Mouse (Mus musculus) liver, adult 2 months (tissue): Measurements from ENCODE around the gene Slc16a14. TPM values are rescaled to one million over a fixed set of nuclear protein-coding genes. Genes with fewer than 3 reads are reported as not detected.

Experiments used
- DNase-seq: peaks from one replicate; pipeline ENCODE4 v3.0.0-alpha.2; 2011; ENCODE audit warnings: low read depth, low spot score; ENCODE audit errors: extremely low read depth
- H3K27ac ChIP-seq: fragments of 200-500 bp; replicated peaks from 2 replicates; pipeline ENCODE4 v1.5.1; 2012; ENCODE audit warnings: low read depth, mild to moderate bottlenecking, control low read depth, inconsistent platforms, low read length; ENCODE audit not compliant: insufficient read depth
- H3K27me3 ChIP-seq: fragments of 200-500 bp; 2 replicates; pipeline ENCODE4 v1.6.1; 2012; ENCODE audit warnings: mild to moderate bottlenecking, moderate library complexity, low read length, inconsistent platforms; ENCODE audit not compliant: control insufficient read depth, insufficient read depth
- H3K36me3 ChIP-seq: fragments of 200-500 bp; 2 replicates; pipeline ENCODE4 v1.6.1; 2012; ENCODE audit warnings: low read length, inconsistent platforms; ENCODE audit not compliant: control insufficient read depth, insufficient read depth
- H3K4me1 ChIP-seq: fragments of 200-500 bp; 2 replicates; pipeline ENCODE4 v1.6.1; 2011; ENCODE audit warnings: low read length; ENCODE audit not compliant: control insufficient read depth, insufficient read depth
- H3K4me3 ChIP-seq: fragments of 200-500 bp; 2 replicates; pipeline ENCODE4 v1.5.1; 2011; ENCODE audit warnings: low read depth, mild to moderate bottlenecking, control low read depth, low read length, moderate library complexity; ENCODE audit not compliant: insufficient read depth
- H3K79me2 ChIP-seq: fragments of 200-500 bp; 2 replicates; pipeline ENCODE4 v1.6.1; 2012; ENCODE audit warnings: inconsistent platforms, mild to moderate bottlenecking, low read length, moderate library complexity; ENCODE audit not compliant: control insufficient read depth, insufficient read depth
- H3K9ac ChIP-seq: fragments of 200-500 bp; 2 replicates; pipeline ENCODE4 v1.6.1; 2012; ENCODE audit warnings: low read depth, mild to moderate bottlenecking, control low read depth, inconsistent platforms, low read length
- CTCF ChIP-seq: fragments of 200-500 bp; IDR thresholded peaks from 2 replicates; pipeline ENCODE4 v1.5.1; 2011; ENCODE audit warnings: low read depth, low read length, control low read depth
- POLR2A ChIP-seq: fragments of 200-500 bp; IDR thresholded peaks from 2 replicates; pipeline ENCODE4 v1.6.1; 2011; ENCODE audit warnings: low read length, control low read depth; ENCODE audit not compliant: insufficient read depth; ENCODE audit errors: extremely low read depth
- WGBS: fragments of 180-500 bp; shearing (Covaris S2); methylation state at CpG from one replicate; pipeline ENCODE4 v1.1.7; 2018; 5-methylcytosine and 5-hydroxymethylcytosine counted together
- polyA plus RNA-seq: library from polyadenylated mRNA; depleted of rRNA; stranded (reverse); fragments of >200 nt; gene quantifications from 2 replicates; pipeline ENCODE4 v1.2.3, GENCODE M21; 2012
- total RNA-seq: library from RNA; depleted of rRNA; stranded (reverse); fragments of >200 nt; gene quantifications from 2 replicates; pipeline ENCODE4 v1.2.3, GENCODE M21; 2014

The Slc16a14 gene
- total and polyA plus RNA-seq, 2 experiments: not detected

DNA sequence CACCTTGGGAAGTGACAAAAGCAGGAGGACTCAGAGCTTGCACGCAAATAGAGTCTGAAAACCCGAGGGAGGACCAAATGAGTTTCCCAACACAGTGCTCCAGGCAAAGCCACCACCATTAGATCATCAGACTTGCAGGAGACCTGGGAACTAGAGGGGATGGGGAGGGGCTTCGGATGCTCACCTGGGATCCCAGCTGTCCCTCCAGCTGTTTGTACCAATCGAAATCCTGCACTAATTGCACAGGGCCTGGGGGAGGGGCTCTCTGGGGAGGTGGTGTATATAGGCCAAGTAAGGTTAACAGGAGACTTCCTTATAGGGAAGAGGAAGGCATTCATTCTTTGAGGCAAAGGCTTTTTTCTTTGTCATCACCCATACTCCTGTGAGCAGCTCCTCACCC, 66.1 kb downstream of the Slc16a14 start:
- TF ChIP-seq POLR2A (no peak), CTCF (no peak)
- Histone ChIP-seq H3K27ac (no peak overlapping the region), H3K9ac (no peak overlapping the region), H3K36me3 (no peaks in the 10 kb centered on the region), H3K27me3 (no peaks in the 10 kb centered on the region), H3K4me1 (peaks cover 13% of the 10 kb centered on the region), H3K4me3 (no peak overlapping the region), H3K79me2 (no peaks in the 10 kb centered on the region)
- DNase-seq: no peak
- WGBS: 78% methylated on average over 4 of the region's 4 CpGs

DNA sequence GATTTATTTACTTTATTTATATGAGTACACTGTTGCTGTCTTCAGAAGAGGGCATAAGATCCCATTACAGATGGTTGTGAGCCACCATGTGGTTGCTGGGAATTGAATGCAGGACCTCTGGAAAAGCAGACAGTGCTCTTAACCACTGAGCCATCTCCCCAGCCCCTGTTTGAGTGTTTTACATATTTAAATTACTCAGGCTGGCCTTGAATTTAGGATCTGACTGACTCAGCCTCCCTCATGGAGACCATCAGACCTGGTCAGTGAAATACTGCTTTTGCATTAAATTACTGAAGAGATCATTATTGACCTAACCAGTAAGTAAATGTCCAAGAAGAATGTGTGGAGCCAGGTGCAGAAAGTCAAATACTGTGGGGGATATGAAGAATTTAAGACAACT, 66.6 kb downstream of the Slc16a14 start:
- H3K4me1 ChIP-seq: peaks cover 13% of the 10 kb centered on the region
- H3K9ac ChIP-seq: no peak overlapping the region
- no peaks in the 10 kb centered on the region for H3K79me2 ChIP-seq
- H3K27me3 ChIP-seq: no peaks in the 10 kb centered on the region
- no peaks in the 10 kb centered on the region for H3K36me3 ChIP-seq
- no peak overlapping the region for H3K27ac ChIP-seq
- no peak overlapping the region for H3K4me3 ChIP-seq
- no peak for DNase-seq
- no peak for TF ChIP-seq POLR2A
- no peak for TF ChIP-seq CTCF

DNA sequence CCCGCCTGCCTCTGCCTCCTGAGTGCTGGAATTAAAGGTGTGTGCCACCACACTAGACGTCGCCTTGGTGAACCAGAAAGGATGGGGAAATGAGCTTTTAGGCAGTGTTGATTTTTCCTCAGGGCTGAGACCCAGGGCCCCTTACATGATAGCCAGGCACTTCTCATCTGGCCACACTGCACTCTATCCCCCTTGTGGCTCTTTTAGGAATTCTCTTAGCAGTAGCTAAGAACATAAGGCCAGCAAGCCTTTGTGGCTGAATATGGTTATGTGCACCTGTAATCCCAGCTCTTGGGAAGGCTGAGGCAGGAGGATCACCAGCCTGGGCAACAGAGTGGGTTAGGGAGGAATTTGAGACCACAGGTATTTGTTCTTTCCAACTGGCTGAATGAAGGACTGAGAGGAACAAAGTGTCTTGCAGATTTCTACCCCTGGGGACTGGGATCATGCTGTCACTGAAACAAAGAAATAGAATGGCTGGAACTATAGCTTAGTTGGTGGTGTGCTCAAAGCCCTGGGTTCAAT, 68.2 kb downstream of the Slc16a14 start:
- no peak for DNase-seq
- H3K4me1 ChIP-seq: peaks cover 11% of the 10 kb centered on the region
- H3K36me3 ChIP-seq: no peaks in the 10 kb centered on the region
- TF ChIP-seq POLR2A (no peak), CTCF (no peak)
- 100% methylated on average over 3 of the region's 3 CpGs for WGBS
- no peak overlapping the region for H3K27ac ChIP-seq
- H3K79me2 ChIP-seq: no peaks in the 10 kb centered on the region
- H3K9ac ChIP-seq: no peak overlapping the region
- no peak overlapping the region for H3K4me3 ChIP-seq
- H3K27me3 ChIP-seq: no peaks in the 10 kb centered on the region

DNA sequence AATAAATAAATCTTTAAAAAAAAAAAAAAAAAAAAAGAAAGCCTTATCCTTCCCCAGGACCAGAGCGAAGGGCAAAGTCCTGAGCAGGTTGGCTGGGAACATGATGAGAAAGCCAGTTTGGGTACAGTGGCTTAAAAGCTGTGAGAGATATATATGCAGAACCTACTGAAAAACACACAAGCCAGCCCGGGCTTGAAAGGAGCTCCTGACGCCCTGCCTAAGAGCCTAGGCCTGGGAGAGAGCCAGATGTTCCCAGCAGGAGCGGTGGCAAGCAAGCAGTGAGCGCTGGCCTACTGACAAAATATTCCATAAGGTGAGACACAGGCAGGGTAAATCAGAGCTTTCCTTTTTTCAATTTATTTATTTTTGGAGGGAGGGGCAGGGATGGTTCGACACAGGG, 68.7 kb downstream of the Slc16a14 start:
- H3K79me2 ChIP-seq: no peaks in the 10 kb centered on the region
- DNase-seq: no peak
- no peaks in the 10 kb centered on the region for H3K36me3 ChIP-seq
- no peak overlapping the region for H3K9ac ChIP-seq
- no peak for TF ChIP-seq POLR2A
- no peak for TF ChIP-seq CTCF
- H3K27ac ChIP-seq: no peak overlapping the region
- H3K27me3 ChIP-seq: no peaks in the 10 kb centered on the region
- WGBS: 93% methylated on average over 6 of the region's 6 CpGs
- no peak overlapping the region for H3K4me3 ChIP-seq
- peaks cover 6% of the 10 kb centered on the region; the same call in 1 of the 2 replicates for H3K4me1 ChIP-seq

DNA sequence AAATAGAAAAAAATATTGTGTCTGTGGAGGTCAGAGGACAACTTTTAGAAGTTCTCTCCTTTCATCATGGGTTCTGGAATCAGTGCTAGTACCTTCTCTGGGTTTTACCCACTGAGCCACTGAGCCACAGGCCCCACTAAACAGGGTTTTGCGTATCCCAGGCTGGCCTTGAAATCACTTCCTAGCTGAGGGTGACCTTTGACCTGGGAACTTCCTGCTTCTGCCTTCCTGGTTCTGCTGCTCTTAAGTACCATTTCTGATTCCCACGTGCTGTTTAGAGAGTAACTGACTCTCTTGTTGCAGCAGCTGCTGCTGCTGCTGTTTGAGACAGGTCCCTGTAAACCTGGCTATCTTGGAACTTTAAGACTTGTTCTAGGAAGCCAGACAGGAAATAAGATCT, 70.3 kb downstream of the Slc16a14 start:
- no peak overlapping the region for H3K9ac ChIP-seq
- TF ChIP-seq CTCF (no peak), POLR2A (no peak)
- no peak overlapping the region for H3K27ac ChIP-seq
- DNase-seq: no peak
- H3K36me3 ChIP-seq: no peaks in the 10 kb centered on the region
- no peaks in the 10 kb centered on the region for H3K79me2 ChIP-seq
- no peaks in the 10 kb centered on the region for H3K27me3 ChIP-seq
- no peak overlapping the region for H3K4me3 ChIP-seq
- 27% methylated on average over 2 of the region's 2 CpGs for WGBS
- no peaks in the 10 kb centered on the region for H3K4me1 ChIP-seq

DNA sequence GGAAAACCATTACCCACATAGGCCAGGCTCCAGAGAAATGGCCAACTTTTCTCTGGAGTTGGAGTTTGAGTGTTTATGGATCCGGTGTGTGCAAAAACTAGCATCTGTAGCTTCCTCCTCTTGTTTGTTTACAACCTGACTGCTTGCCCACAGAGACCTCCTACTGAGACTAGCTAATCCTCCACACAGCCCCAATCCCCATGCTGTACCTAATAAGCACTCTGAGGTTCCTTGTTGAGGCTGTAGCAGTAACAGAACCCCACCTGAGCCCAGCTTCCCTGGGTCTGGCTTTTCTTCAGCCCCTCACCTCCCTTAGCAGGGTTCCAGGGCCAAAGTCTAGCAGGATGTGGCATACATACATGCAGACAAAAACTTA, 73.7 kb downstream of the Slc16a14 start:
- 88% methylated on average over 1 of the region's 1 CpGs for WGBS
- TF ChIP-seq POLR2A (no peak), CTCF (no peak)
- Histone ChIP-seq H3K9ac (no peak overlapping the region), H3K79me2 (no peaks in the 10 kb centered on the region), H3K4me1 (no peaks in the 10 kb centered on the region), H3K27me3 (no peaks in the 10 kb centered on the region), H3K4me3 (no peak overlapping the region), H3K27ac (no peak overlapping the region), H3K36me3 (no peaks in the 10 kb centered on the region)
- DNase-seq: no peak
